Comparison of ENCODE assay signal across 8 mouse cellular contexts in genomic region chr11:69416921-69417448, GRCm38 (mm10). TPM values are rescaled to one million over a fixed set of nuclear protein-coding genes. Genes with fewer than 3 reads are reported as not detected.
DNase-seq lines count a peak whose midpoint lies in the region; ATAC-seq and TF ChIP-seq lines count a peak whose summit lies in the region.

No protein-coding gene starts in this region.

- WGBS in kidney, adult 2 months = 12% methylated on average over 8 of the region's 8 CpGs
- WGBS in hindbrain, embryonic 13.5 days = 2% methylated on average over 8 of the region's 8 CpGs
- 3% methylated on average over 8 of the region's 8 CpGs for WGBS in midbrain, embryonic 14.5 days

- peak overlapping the region; percentile 67 for H3K9ac ChIP-seq in hindbrain, embryonic 13.5 days
- H3K9ac ChIP-seq in midbrain, embryonic 14.5 days (replicated peaks; ENCODE audit: low read length) = peak overlapping the region; percentile 53; the same call in 1 of the 2 replicates

- no peaks in the 10 kb centered on the region for H3K36me3 ChIP-seq in kidney, adult 2 months (ENCODE audit: control insufficient read depth, insufficient read depth, low read length)
- peaks cover 10% of the 10 kb centered on the region for H3K36me3 ChIP-seq in hindbrain, embryonic 13.5 days
- peaks cover 11% of the 10 kb centered on the region for H3K36me3 ChIP-seq in midbrain, embryonic 14.5 days (ENCODE audit: control insufficient read depth, insufficient read depth, low read length)

- peak overlapping the region; percentile 67 for H3K4me3 ChIP-seq in kidney, adult 2 months (ENCODE audit: insufficient read depth, low read depth, low read length)
- H3K4me3 ChIP-seq in hindbrain, embryonic 13.5 days = peak overlapping the region; percentile 83
- peak overlapping the region; percentile 62 for H3K4me3 ChIP-seq in midbrain, embryonic 14.5 days (replicated peaks; ENCODE audit: low read depth, low read length)

- H3K9me3 ChIP-seq in hindbrain, embryonic 13.5 days = no peaks in the 10 kb centered on the region
- no peaks in the 10 kb centered on the region for H3K9me3 ChIP-seq in midbrain, embryonic 14.5 days (ENCODE audit: control insufficient read depth, low read length)

- H3K27ac ChIP-seq in kidney, adult 2 months (ENCODE audit: insufficient read depth, low read depth, low read length) = peak overlapping the region; percentile 86
- H3K27ac ChIP-seq in hindbrain, embryonic 13.5 days = peak overlapping the region; percentile 100
- peak overlapping the region; percentile 100 for H3K27ac ChIP-seq in midbrain, embryonic 14.5 days (replicated peaks; ENCODE audit: low read depth, low read length)

- no peaks in the 10 kb centered on the region for H3K27me3 ChIP-seq in kidney, adult 2 months (replicated peaks; ENCODE audit: control insufficient read depth, insufficient read depth, low read length)
- H3K27me3 ChIP-seq in hindbrain, embryonic 13.5 days = peaks cover 23% of the 10 kb centered on the region
- peaks cover 12% of the 10 kb centered on the region for H3K27me3 ChIP-seq in midbrain, embryonic 14.5 days (ENCODE audit: control insufficient read depth, insufficient read depth, low read length)

- ATAC-seq in hindbrain, embryonic 13.5 days (ENCODE audit: low FRiP score) = no peak
- no peak for ATAC-seq in midbrain, embryonic 14.5 days (ENCODE audit: low FRiP score, low TSS enrichment)

- peaks cover 31% of the 10 kb centered on the region for H3K4me1 ChIP-seq in kidney, adult 2 months (ENCODE audit: control insufficient read depth, insufficient read depth, low read length)
- peaks cover 81% of the 10 kb centered on the region for H3K4me1 ChIP-seq in hindbrain, embryonic 13.5 days (replicated peaks)
- peaks cover 60% of the 10 kb centered on the region for H3K4me1 ChIP-seq in midbrain, embryonic 14.5 days (ENCODE audit: control insufficient read depth, insufficient read depth, low read length)

- no peak for TF ChIP-seq POLR2A in kidney, adult 2 months (IDR thresholded peaks at IDR 0.05; ENCODE audit: low read depth, low read length)

- peak overlapping the region; percentile 97 for H3K4me2 ChIP-seq in hindbrain, embryonic 13.5 days
- H3K4me2 ChIP-seq in midbrain, embryonic 14.5 days (ENCODE audit: low read length) = peak overlapping the region; percentile 99

- DNase-seq in kidney, adult 2 months = no peak
- DNase-seq in kidney, adult 8-10 months = no peak
- DNase-seq in MN1 (ENCODE audit: low spot score) = peak; percentile 19
- no peak for DNase-seq in midbrain, embryonic 14.5 days
- no peak for DNase-seq in adrenal gland, postnatal 14 days
- no peak for DNase-seq in testis, postnatal 14 days (ENCODE audit: low spot score)
- no peak for DNase-seq in spleen, postnatal 36 days (ENCODE audit: low spot score in 2 of 2)

- no peak for TF ChIP-seq CTCF in kidney, adult 2 months (conservative IDR thresholded peaks at IDR 0.05; ENCODE audit: insufficient read depth, insufficient read length, low read depth, low read length)

RNA-seq across cellular contexts. Expression of gene Kdm6b, which starts 3.5 kb away (rescaled TPM):
- 8.8 and 10.5 TPM in 2 replicates for polyA plus RNA-seq in kidney, adult 2 months (2012; rRNA removed)
- polyA plus RNA-seq in hindbrain, embryonic 13.5 days (2015; fragmentation: Nextera tagmentation; extraction: Ambion mirVana) = 50.6 and 51.3 TPM in 2 replicates
- polyA plus RNA-seq in midbrain, embryonic 14.5 days (2014; fragmentation: Nextera tagmentation; extraction: Ambion mirVana) = 41.1 and 41.2 TPM in 2 replicates
- total RNA-seq in adrenal gland, postnatal 14 days (2021) = 53.7 and 61.3 TPM in 2 replicates

RNA-seq across cellular contexts. Expression of gene Tmem88, which starts 19.0 kb away (rescaled TPM):
- polyA plus RNA-seq in kidney, adult 2 months (2012; rRNA removed) = 25.4 and 25.8 TPM in 2 replicates
- polyA plus RNA-seq in hindbrain, embryonic 13.5 days (2015; fragmentation: Nextera tagmentation; extraction: Ambion mirVana) = 7.1 and 8.7 TPM in 2 replicates
- polyA plus RNA-seq in midbrain, embryonic 14.5 days (2014; fragmentation: Nextera tagmentation; extraction: Ambion mirVana) = 2.6 and 4.9 TPM in 2 replicates
- total RNA-seq in adrenal gland, postnatal 14 days (2021) = 29.5 and 30.2 TPM in 2 replicates

RNA-seq across cellular contexts. Expression of gene Cyb5d1, which starts 21.6 kb away (rescaled TPM):
- polyA plus RNA-seq in kidney, adult 2 months (2012; rRNA removed) = 26.6 and 27.9 TPM in 2 replicates
- 34.9 and 35.5 TPM in 2 replicates for polyA plus RNA-seq in hindbrain, embryonic 13.5 days (2015; fragmentation: Nextera tagmentation; extraction: Ambion mirVana)
- 17.0 and 24.8 TPM in 2 replicates for polyA plus RNA-seq in midbrain, embryonic 14.5 days (2014; fragmentation: Nextera tagmentation; extraction: Ambion mirVana)
- total RNA-seq in adrenal gland, postnatal 14 days (2021) = 34.2 and 42.6 TPM in 2 replicates

RNA-seq across cellular contexts. Expression of gene Naa38, which starts 21.7 kb away (rescaled TPM):
- polyA plus RNA-seq in kidney, adult 2 months (2012; rRNA removed) = 251 and 317 TPM in 2 replicates
- polyA plus RNA-seq in hindbrain, embryonic 13.5 days (2015; fragmentation: Nextera tagmentation; extraction: Ambion mirVana) = 103 and 105 TPM in 2 replicates
- 97.6 and 123 TPM in 2 replicates for polyA plus RNA-seq in midbrain, embryonic 14.5 days (2014; fragmentation: Nextera tagmentation; extraction: Ambion mirVana)
- 124 and 137 TPM in 2 replicates for total RNA-seq in adrenal gland, postnatal 14 days (2021)

RNA-seq across cellular contexts. Expression of gene Chd3, which starts 47.8 kb away (rescaled TPM):
- polyA plus RNA-seq in kidney, adult 2 months (2012; rRNA removed) = 168 and 175 TPM in 2 replicates
- 92.4 and 93.5 TPM in 2 replicates for polyA plus RNA-seq in hindbrain, embryonic 13.5 days (2015; fragmentation: Nextera tagmentation; extraction: Ambion mirVana)
- 77.5 and 80.8 TPM in 2 replicates for polyA plus RNA-seq in midbrain, embryonic 14.5 days (2014; fragmentation: Nextera tagmentation; extraction: Ambion mirVana)
- 109 and 118 TPM in 2 replicates for total RNA-seq in adrenal gland, postnatal 14 days (2021)
